Mouse (Mus musculus): ENCODE measurements around the gene Itfg2.

DNA sequence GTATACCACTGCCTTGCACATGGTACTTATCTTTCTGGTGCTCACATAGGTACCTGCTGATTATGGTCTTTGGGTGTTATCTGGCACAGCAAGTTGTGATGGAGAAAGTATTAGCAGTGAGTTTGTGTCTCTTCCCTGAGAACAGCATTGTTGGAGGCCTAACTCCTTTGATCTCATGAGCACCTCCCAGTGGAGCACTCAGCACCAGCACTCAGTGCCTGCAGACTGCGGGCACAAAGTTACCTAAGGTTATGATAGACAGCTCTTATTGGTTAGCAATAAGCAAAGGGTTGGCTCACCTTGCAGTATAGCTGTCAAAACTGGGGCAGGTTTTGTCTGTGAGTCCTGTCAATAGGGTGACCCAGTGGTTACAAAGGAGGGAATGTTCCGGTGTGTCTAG lies 15.5 kb upstream of the Itfg2 start:
- TF ChIP-seq POLR2A (IDR thresholded peaks at IDR 0.05; ENCODE audit: low read depth, low read length) (no peak), CTCF (IDR thresholded peaks at IDR 0.05; ENCODE audit: borderline replicate concordance, insufficient read depth, low read length) (no peak)

Measured in embryonic fibroblast, embryonic 13.5 days (primary cell).